Mouse (Mus musculus) limb, embryonic 10.5 days (tissue): Measurements from ENCODE around the gene Habp2. TPM values are rescaled to one million over a fixed set of nuclear protein-coding genes. Genes with fewer than 3 reads are reported as not detected.

ENCODE experiments used
- DNase-seq: peaks from one replicate; pipeline ENCODE4 v3.0.0-alpha.2; 2017; ENCODE audit warnings: low spot score
- H3K27ac ChIP-seq: fragments of 300-500 bp; sonication (generic); 2 replicates; pipeline ENCODE4 v1.5.1; 2016; ENCODE audit warnings: mild to moderate bottlenecking
- H3K27me3 ChIP-seq: fragments of 300-500 bp; sonication (generic); 2 replicates; pipeline ENCODE4 v1.6.1; 2016; ENCODE audit warnings: low read depth, mild to moderate bottlenecking; ENCODE audit not compliant: poor library complexity, severe bottlenecking
- H3K36me3 ChIP-seq: fragments of 300-500 bp; sonication (generic); 2 replicates; pipeline ENCODE4 v1.6.1; 2016; ENCODE audit warnings: mild to moderate bottlenecking, moderate library complexity
- H3K4me1 ChIP-seq: fragments of 300-500 bp; sonication (generic); 2 replicates; pipeline ENCODE4 v1.6.1; 2016
- H3K4me3 ChIP-seq: fragments of 300-500 bp; sonication (generic); 2 replicates; pipeline ENCODE4 v1.5.1; 2016; ENCODE audit warnings: mild to moderate bottlenecking, moderate library complexity
- H3K9me3 ChIP-seq: fragments of 300-500 bp; sonication (generic); replicated peaks from 2 replicates; pipeline ENCODE4 v1.6.1; 2016; ENCODE audit warnings: mild to moderate bottlenecking
- WGBS: fragments of 180-500 bp; shearing (Covaris S2); methylation state at CpG from one replicate; pipeline ENCODE4 v1.1.7; 2016; 5-methylcytosine and 5-hydroxymethylcytosine counted together
- polyA plus RNA-seq: library from polyadenylated mRNA; unstranded; fragments of >200 nt; fragmentation: Nextera tagmentation; extraction: Ambion mirVana; gene quantifications from 2 replicates; pipeline ENCODE4 v1.2.1, GENCODE M21; 2016

Gene Habp2
- polyA plus RNA-seq, 1 experiment from 2014 or later, result not detected

- no peak overlapping the region for H3K4me3 ChIP-seq
- peaks cover 6% of the 10 kb centered on the region; the same call in 1 of the 2 replicates for H3K4me1 ChIP-seq
- WGBS, result 54% methylated on average over 3 of the region's 3 CpGs
- no peaks in the 10 kb centered on the region for H3K36me3 ChIP-seq
- H3K27me3 ChIP-seq, result peaks cover 12% of the 10 kb centered on the region; the same call in 1 of the 2 replicates
- no peak for DNase-seq
- no peaks in the 10 kb centered on the region for H3K9me3 ChIP-seq
- no peak overlapping the region for H3K27ac ChIP-seq
These were observed 9.7 kb upstream of the Habp2 start for GRCm38 (mm10) chr19:56277140-56277804.

GRCm38 (mm10) chr19:56277951-56278350 is 9.0 kb upstream of the Habp2 start:
- no peak overlapping the region for H3K4me3 ChIP-seq
- no peaks in the 10 kb centered on the region for H3K36me3 ChIP-seq
- H3K27me3 ChIP-seq, result peaks cover 12% of the 10 kb centered on the region; the same call in 1 of the 2 replicates
- WGBS, result 86% methylated on average over 4 of the region's 4 CpGs
- H3K4me1 ChIP-seq, result peaks cover 3% of the 10 kb centered on the region; the same call in 1 of the 2 replicates
- no peak overlapping the region for H3K27ac ChIP-seq
- no peak for DNase-seq
- H3K9me3 ChIP-seq, result no peaks in the 10 kb centered on the region

GRCm38 (mm10) chr19:56278366-56278765 is 8.6 kb upstream of the Habp2 start:
- Histone ChIP-seq H3K4me1 (no peaks in the 10 kb centered on the region), H3K36me3 (no peaks in the 10 kb centered on the region), H3K9me3 (no peaks in the 10 kb centered on the region), H3K4me3 (no peak overlapping the region), H3K27ac (no peak overlapping the region), H3K27me3 (peaks cover 12% of the 10 kb centered on the region; the same call in 1 of the 2 replicates)
- no peak for DNase-seq
- WGBS, result 81% methylated on average over 11 of the region's 11 CpGs

- peak overlapping the region; percentile 53; the same call in 1 of the 2 replicates for H3K27ac ChIP-seq
- H3K4me1 ChIP-seq, result peaks cover 10% of the 10 kb centered on the region
- no peak for DNase-seq
- no peaks in the 10 kb centered on the region for H3K9me3 ChIP-seq
- H3K36me3 ChIP-seq, result no peaks in the 10 kb centered on the region
- no peak overlapping the region for H3K4me3 ChIP-seq
- H3K27me3 ChIP-seq, result 0 out of 2 replicates have a peak, but pooled peaks cover 5% of the 10 kb centered on the region
- WGBS, result 17% methylated on average over 4 of the region's 4 CpGs
These were observed 1.7 kb upstream of the Habp2 start for GRCm38 (mm10) chr19:56285222-56285621.

GRCm38 (mm10) chr19:56287580-56288367 is 837 bp downstream of the Habp2 start:
- WGBS, result 88% methylated on average over 15 of the region's 15 CpGs
- Histone ChIP-seq H3K36me3 (no peaks in the 10 kb centered on the region), H3K27me3 (0 out of 2 replicates have a peak, but pooled peaks cover 5% of the 10 kb centered on the region), H3K9me3 (no peaks in the 10 kb centered on the region), H3K27ac (no peak overlapping the region), H3K4me3 (no peak overlapping the region), H3K4me1 (peaks cover 10% of the 10 kb centered on the region)
- DNase-seq, result no peak

- WGBS, result 91% methylated on average over 4 of the region's 4 CpGs
- no peak overlapping the region for H3K4me3 ChIP-seq
- peaks cover 10% of the 10 kb centered on the region for H3K4me1 ChIP-seq
- 0 out of 2 replicates have a peak, but pooled peaks cover 5% of the 10 kb centered on the region for H3K27me3 ChIP-seq
- H3K9me3 ChIP-seq, result no peaks in the 10 kb centered on the region
- no peak for DNase-seq
- no peaks in the 10 kb centered on the region for H3K36me3 ChIP-seq
- no peak overlapping the region for H3K27ac ChIP-seq
These were observed 1.5 kb downstream of the Habp2 start for GRCm38 (mm10) chr19:56288436-56288835.

- Histone ChIP-seq H3K9me3 (no peaks in the 10 kb centered on the region), H3K36me3 (no peaks in the 10 kb centered on the region), H3K4me1 (peaks cover 11% of the 10 kb centered on the region), H3K4me3 (no peak overlapping the region), H3K27ac (no peak overlapping the region), H3K27me3 (no peaks in the 10 kb centered on the region)
- DNase-seq, result no peak
- WGBS, result 93% methylated on average over 8 of the region's 8 CpGs
These were observed 2.7 kb downstream of the Habp2 start for GRCm38 (mm10) chr19:56289642-56290041.

- Histone ChIP-seq H3K4me1 (peaks cover 8% of the 10 kb centered on the region), H3K27me3 (no peaks in the 10 kb centered on the region), H3K27ac (no peak overlapping the region), H3K36me3 (no peaks in the 10 kb centered on the region), H3K4me3 (no peak overlapping the region), H3K9me3 (no peaks in the 10 kb centered on the region)
- no peak for DNase-seq
- WGBS, result 90% methylated on average over 6 of the region's 6 CpGs
These were observed 5.0 kb downstream of the Habp2 start for GRCm38 (mm10) chr19:56291898-56292297.

GRCm38 (mm10) chr19:56292335-56292734 is 5.4 kb downstream of the Habp2 start:
- H3K4me1 ChIP-seq, result peaks cover 8% of the 10 kb centered on the region
- 0 out of 2 replicates have a peak, but pooled peaks cover 4% of the 10 kb centered on the region for H3K27me3 ChIP-seq
- 78% methylated on average over 9 of the region's 9 CpGs for WGBS
- H3K27ac ChIP-seq, result no peak overlapping the region
- DNase-seq, result no peak
- no peak overlapping the region for H3K4me3 ChIP-seq
- H3K9me3 ChIP-seq, result no peaks in the 10 kb centered on the region
- no peaks in the 10 kb centered on the region for H3K36me3 ChIP-seq

- H3K4me3 ChIP-seq, result no peak overlapping the region
- 79% methylated on average over 7 of the region's 7 CpGs for WGBS
- H3K4me1 ChIP-seq, result peaks cover 5% of the 10 kb centered on the region
- H3K27ac ChIP-seq, result no peak overlapping the region
- H3K27me3 ChIP-seq, result 0 out of 2 replicates have a peak, but pooled peaks cover 6% of the 10 kb centered on the region
- no peaks in the 10 kb centered on the region for H3K9me3 ChIP-seq
- DNase-seq, result peak; percentile 83
- H3K36me3 ChIP-seq, result no peaks in the 10 kb centered on the region
These were observed 7.9 kb downstream of the Habp2 start for GRCm38 (mm10) chr19:56294654-56295399.

- H3K36me3 ChIP-seq, result no peaks in the 10 kb centered on the region
- 86% methylated on average over 9 of the region's 9 CpGs for WGBS
- H3K4me1 ChIP-seq, result peaks cover 5% of the 10 kb centered on the region
- 0 out of 2 replicates have a peak, but pooled peaks cover 6% of the 10 kb centered on the region for H3K27me3 ChIP-seq
- no peak overlapping the region for H3K27ac ChIP-seq
- no peak for DNase-seq
- no peaks in the 10 kb centered on the region for H3K9me3 ChIP-seq
- H3K4me3 ChIP-seq, result no peak overlapping the region
These were observed 9.7 kb downstream of the Habp2 start for GRCm38 (mm10) chr19:56296668-56297067.

- Histone ChIP-seq H3K27ac (no peak overlapping the region), H3K4me1 (peaks cover 5% of the 10 kb centered on the region), H3K4me3 (no peak overlapping the region), H3K9me3 (no peaks in the 10 kb centered on the region), H3K27me3 (0 out of 2 replicates have a peak, but pooled peaks cover 6% of the 10 kb centered on the region), H3K36me3 (no peaks in the 10 kb centered on the region)
- WGBS, result 71% methylated on average over 3 of the region's 3 CpGs
- no peak for DNase-seq
These were observed 10.3 kb downstream of the Habp2 start for GRCm38 (mm10) chr19:56297264-56297663.
